Mouse (Mus musculus): ENCODE data around the gene Onecut1. TPM values are rescaled to one million over a fixed set of nuclear protein-coding genes. Genes with fewer than 3 reads are reported as not detected.

Gene Onecut1
- 2.6 and 4.2 TPM in 2 replicates for total RNA-seq (2014; rRNA removed)
- polyA plus RNA-seq (2015; fragmentation: Nextera tagmentation; extraction: Ambion mirVana) = 1.9 and 2.6 TPM in 2 replicates

DNA sequence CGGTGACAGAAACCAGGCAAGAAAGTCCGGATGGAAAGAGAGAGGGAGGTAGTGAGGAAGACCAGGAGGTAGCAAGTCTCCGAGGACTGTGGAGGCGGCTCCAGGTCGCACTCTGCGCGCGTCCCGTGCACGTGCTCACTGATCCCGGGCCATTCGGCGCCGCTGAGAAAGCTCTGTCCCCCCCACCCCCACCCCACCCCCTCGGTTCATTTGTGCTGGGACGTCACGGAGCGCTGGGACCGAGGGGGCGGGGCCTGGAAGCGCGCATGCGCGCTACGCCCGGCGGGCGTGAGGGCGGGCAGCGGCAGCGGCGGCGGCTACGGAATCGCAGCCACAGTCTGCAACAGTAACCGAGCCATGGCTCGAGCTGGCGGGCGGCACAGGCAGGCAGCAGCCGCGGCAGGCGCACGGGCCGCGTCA is at the start of gene Onecut1:
Gene Onecut1 (plus strand): TSS at position 361 of the 420 bp plus-strand sequence.
- Histone ChIP-seq H3K4me1 (ENCODE audit: insufficient read depth, low read length) (peaks cover 4% of the 10 kb centered on the region; the same call in 1 of the 2 replicates), H3K27ac (no peak within 1 kb of the TSS; the same call in 1 of the 2 replicates), H3K4me2 (ENCODE audit: low read depth, low read length) (peak within 1 kb of the TSS; percentile 94), H3K36me3 (ENCODE audit: insufficient read depth, low read length) (no peaks in the 10 kb centered on the region), H3K4me3 (ENCODE audit: low read length) (peak within 1 kb of the TSS; percentile 47), H3K9me3 (ENCODE audit: low read length) (no peaks in the 10 kb centered on the region), H3K27me3 (ENCODE audit: insufficient read depth, low read length) (peaks cover 92% of the 10 kb centered on the region), H3K9ac (replicated peaks; ENCODE audit: low read length) (peak within 1 kb of the TSS; percentile 49; the same call in 1 of the 2 replicates)
- ATAC-seq (peak; percentile 71), DNase-seq (ENCODE audit: low spot score) (peak; percentile 80)
- no peak for TF ChIP-seq CTCF (IDR thresholded peaks at IDR 0.05; ENCODE audit: low read depth)
- WGBS = under 1% methylated on average over 44 of the region's 45 CpGs

DNA sequence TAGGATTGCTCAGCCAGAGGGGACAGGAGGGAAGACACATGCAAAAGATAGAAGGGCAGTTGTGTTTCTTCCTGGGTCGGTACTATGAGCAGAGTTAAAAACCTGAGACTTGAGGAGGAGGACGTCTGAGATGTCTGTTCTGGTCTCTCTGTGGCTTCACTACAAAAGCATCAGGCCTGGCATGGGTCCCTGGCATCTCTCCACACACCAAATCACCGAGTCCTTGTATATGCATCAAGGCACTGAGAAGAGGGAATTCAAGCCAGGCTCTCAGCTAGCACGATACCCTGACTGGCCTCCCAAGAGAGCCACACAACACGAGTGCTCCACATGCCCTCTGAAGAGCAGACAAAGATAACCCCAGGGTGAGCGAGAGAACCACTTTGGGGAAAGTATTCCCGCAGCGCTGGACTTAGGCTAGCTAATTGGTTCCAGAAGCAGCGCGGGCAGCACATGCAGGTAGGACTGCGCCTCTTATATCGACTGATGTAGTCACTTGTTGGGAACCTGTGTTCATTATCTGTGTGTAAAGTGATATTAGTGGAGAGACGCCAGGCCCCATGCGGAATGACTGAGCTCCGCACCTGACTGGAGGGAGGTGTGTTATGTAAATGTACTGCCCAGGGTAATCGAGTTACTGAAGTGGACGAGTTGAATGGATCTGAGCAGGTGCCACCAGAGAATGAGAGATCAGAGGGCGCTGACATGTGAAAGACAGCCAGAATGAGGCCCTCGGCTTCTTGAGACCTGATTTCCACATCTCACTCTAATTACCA is 41.8 kb upstream of the Onecut1 start:
- ATAC-seq (no peak), DNase-seq (ENCODE audit: low spot score) (peak; percentile 31)
- TF ChIP-seq CTCF (IDR thresholded peaks at IDR 0.05; ENCODE audit: low read depth) = no peak
- Histone ChIP-seq H3K4me1 (ENCODE audit: insufficient read depth, low read length) (no peaks in the 10 kb centered on the region), H3K27ac (no peak overlapping the region), H3K27me3 (ENCODE audit: insufficient read depth, low read length) (no peaks in the 10 kb centered on the region), H3K9ac (replicated peaks; ENCODE audit: low read length) (no peak overlapping the region), H3K36me3 (ENCODE audit: insufficient read depth, low read length) (no peaks in the 10 kb centered on the region), H3K9me3 (ENCODE audit: low read length) (no peaks in the 10 kb centered on the region), H3K4me3 (ENCODE audit: low read length) (no peak overlapping the region), H3K4me2 (ENCODE audit: low read depth, low read length) (0 out of 2 replicates have a peak overlapping the region, but pooled peaks have one; percentile 6)
- WGBS = 47% methylated on average over 19 of the region's 19 CpGs

DNA sequence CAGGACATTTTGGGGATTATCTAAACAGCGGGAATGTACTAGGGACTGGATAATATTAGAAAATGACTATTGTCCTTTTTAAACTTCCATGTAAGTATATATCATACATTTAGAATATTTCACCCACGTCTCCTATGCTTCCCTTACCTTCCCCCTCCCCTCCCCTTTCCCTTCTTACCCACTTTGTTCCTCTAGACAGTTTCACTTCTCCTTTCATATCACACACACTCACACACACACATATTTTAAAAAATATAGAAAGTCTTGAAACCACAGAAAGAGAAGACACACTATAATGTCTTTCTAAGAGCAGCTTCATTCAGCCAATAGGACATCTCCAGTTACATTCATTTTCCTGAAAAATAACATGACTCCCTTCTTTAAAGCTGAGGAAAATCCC is 36.6 kb upstream of the Onecut1 start:
- DNase-seq (ENCODE audit: low spot score) (no peak), ATAC-seq (no peak)
- Histone ChIP-seq H3K4me2 (ENCODE audit: low read depth, low read length) (no peak overlapping the region), H3K4me3 (ENCODE audit: low read length) (no peak overlapping the region), H3K9ac (replicated peaks; ENCODE audit: low read length) (no peak overlapping the region), H3K27me3 (ENCODE audit: insufficient read depth, low read length) (no peaks in the 10 kb centered on the region), H3K27ac (no peak overlapping the region), H3K36me3 (ENCODE audit: insufficient read depth, low read length) (no peaks in the 10 kb centered on the region), H3K9me3 (ENCODE audit: low read length) (no peaks in the 10 kb centered on the region), H3K4me1 (ENCODE audit: insufficient read depth, low read length) (no peaks in the 10 kb centered on the region)
- 90% methylated on average over 2 of the region's 2 CpGs for WGBS
- no peak for TF ChIP-seq CTCF (IDR thresholded peaks at IDR 0.05; ENCODE audit: low read depth)

DNA sequence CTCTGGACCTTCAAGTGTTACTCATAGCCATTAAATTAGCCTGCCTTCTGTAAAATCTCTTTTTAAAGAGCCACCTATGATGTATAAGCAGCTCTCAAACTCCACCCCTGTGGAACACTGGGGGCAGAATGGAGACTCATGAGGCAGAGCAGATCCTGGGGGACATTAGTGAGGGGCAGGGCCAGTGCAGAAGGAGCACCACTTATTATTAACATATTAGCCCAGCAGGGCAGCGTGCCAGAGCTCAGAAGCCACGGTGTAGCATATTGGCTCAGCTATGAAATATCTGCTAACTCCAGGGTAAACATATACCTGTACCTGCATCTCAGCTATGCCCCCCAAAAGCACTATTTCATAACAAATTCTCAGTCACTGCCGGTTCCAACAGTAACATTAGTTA is 32.5 kb upstream of the Onecut1 start:
- Histone ChIP-seq H3K27ac (no peak overlapping the region), H3K27me3 (ENCODE audit: insufficient read depth, low read length) (no peaks in the 10 kb centered on the region), H3K36me3 (ENCODE audit: insufficient read depth, low read length) (no peaks in the 10 kb centered on the region), H3K9me3 (ENCODE audit: low read length) (no peaks in the 10 kb centered on the region), H3K4me1 (ENCODE audit: insufficient read depth, low read length) (no peaks in the 10 kb centered on the region), H3K4me2 (ENCODE audit: low read depth, low read length) (no peak overlapping the region), H3K9ac (replicated peaks; ENCODE audit: low read length) (no peak overlapping the region), H3K4me3 (ENCODE audit: low read length) (no peak overlapping the region)
- no peak for DNase-seq (ENCODE audit: low spot score)
- TF ChIP-seq CTCF (IDR thresholded peaks at IDR 0.05; ENCODE audit: low read depth) = no peak
- 64% methylated on average over 3 of the region's 3 CpGs for WGBS
- no peak for ATAC-seq

DNA sequence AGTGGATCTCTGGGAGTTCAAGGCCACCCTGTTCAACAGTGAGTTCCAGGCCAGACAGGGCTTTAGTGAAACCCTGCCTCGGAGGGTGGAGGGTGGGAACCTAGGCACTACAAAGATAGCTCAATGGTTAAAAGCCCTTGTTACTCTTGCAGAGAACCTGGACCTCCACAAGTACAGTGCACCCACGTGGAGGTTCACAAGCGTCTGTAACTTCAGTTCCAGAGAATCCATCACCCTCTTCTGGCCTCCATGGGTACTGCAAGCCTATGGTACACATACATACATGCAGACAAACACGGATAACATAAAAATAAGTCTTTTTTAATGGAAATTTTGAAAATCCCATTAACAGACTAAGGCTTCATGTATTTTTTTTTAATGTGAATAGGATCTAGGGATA is 18.8 kb upstream of the Onecut1 start:
- DNase-seq (ENCODE audit: low spot score) (no peak), ATAC-seq (no peak)
- no peak for TF ChIP-seq CTCF (IDR thresholded peaks at IDR 0.05; ENCODE audit: low read depth)
- no peaks in the 10 kb centered on the region for H3K4me1 ChIP-seq (ENCODE audit: insufficient read depth, low read length)
- no peak overlapping the region for H3K4me3 ChIP-seq (ENCODE audit: low read length)
- H3K9me3 ChIP-seq (ENCODE audit: low read length) = no peaks in the 10 kb centered on the region
- peaks cover 4% of the 10 kb centered on the region; the same call in 1 of the 2 replicates for H3K27me3 ChIP-seq (ENCODE audit: insufficient read depth, low read length)
- H3K4me2 ChIP-seq (ENCODE audit: low read depth, low read length) = no peak overlapping the region
- 87% methylated on average over 4 of the region's 4 CpGs for WGBS
- H3K36me3 ChIP-seq (ENCODE audit: insufficient read depth, low read length) = no peaks in the 10 kb centered on the region
- no peak overlapping the region for H3K27ac ChIP-seq
- no peak overlapping the region for H3K9ac ChIP-seq (replicated peaks; ENCODE audit: low read length)

DNA sequence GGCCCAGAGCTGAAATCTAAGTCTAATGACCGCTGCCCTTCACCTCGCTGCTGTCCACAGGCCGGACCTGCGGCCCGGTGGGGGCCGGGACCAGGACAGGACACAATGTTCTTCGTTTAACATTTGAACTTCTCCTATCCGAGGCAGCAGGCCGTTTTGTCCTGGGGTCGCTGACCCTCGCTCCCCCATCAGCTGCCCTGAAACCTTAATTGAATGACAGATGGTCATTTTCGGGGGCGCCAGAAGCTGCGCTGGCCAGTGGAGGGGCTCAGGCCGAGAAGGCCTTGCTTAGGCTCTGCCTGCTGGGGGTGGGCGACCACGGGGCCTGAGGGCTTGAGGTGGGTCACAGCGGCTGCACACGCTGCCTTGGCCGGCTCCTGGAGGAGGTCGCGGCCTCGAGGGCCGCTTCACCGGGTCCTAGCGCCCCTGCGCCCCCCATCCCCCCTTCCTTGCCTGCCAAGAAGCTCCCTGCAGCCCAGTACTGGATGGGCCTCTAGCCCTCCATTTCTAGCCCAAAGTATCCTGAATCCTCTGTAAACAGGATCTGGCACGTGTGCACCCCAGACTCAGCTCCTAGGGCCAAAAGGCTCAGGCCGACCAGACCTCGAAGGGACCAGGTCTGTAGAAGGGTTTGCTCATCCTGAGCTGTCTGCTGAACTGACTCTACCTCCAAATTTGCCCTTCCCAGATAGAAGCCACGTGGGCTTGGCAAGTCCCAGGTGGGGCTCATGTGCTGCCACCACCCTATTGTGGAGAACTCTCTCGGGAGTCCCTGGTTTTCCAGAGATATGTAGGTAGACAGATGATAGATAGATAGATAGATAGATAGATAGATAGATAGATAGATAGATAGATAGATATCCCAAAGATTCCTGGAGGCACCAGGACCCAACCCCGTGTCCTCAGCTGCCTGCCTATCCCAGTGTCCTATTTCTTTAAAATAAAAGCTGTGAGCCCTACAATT is 14.6 kb upstream of the Onecut1 start:
- WGBS = 4% methylated on average over 32 of the region's 33 CpGs
- DNase-seq (ENCODE audit: low spot score) = no peak
- peaks cover 12% of the 10 kb centered on the region for H3K4me1 ChIP-seq (ENCODE audit: insufficient read depth, low read length)
- no peaks in the 10 kb centered on the region for H3K36me3 ChIP-seq (ENCODE audit: insufficient read depth, low read length)
- H3K27ac ChIP-seq = no peak overlapping the region
- no peak for TF ChIP-seq CTCF (IDR thresholded peaks at IDR 0.05; ENCODE audit: low read depth)
- H3K9me3 ChIP-seq (ENCODE audit: low read length) = no peaks in the 10 kb centered on the region
- ATAC-seq = 0 out of 2 replicates have a peak, but pooled peaks have one; percentile 36
- peaks cover 27% of the 10 kb centered on the region for H3K27me3 ChIP-seq (ENCODE audit: insufficient read depth, low read length)
- no peak overlapping the region for H3K9ac ChIP-seq (replicated peaks; ENCODE audit: low read length)
- H3K4me3 ChIP-seq (ENCODE audit: low read length) = no peak overlapping the region
- H3K4me2 ChIP-seq (ENCODE audit: low read depth, low read length) = no peak overlapping the region
